Mouse (Mus musculus) gastrocnemius, adult 18-20 months (tissue): ENCODE data around the gene Ctps2. TPM values are rescaled to one million over a fixed set of nuclear protein-coding genes. Genes with fewer than 3 reads are reported as not detected.

Experiments used
- DNase-seq: peaks from one replicate; pipeline ENCODE4 v3.0.0; 2021; ENCODE audit warnings: low spot score
- microRNA-seq: library from miRNA; unstranded; fragments of <30 nt; microRNA quantifications from one replicate; pipeline ENCODE4 v1.2.0, GENCODE M21; 2021
- total RNA-seq, 2 experiments: library from RNA; stranded (reverse); gene quantifications; 2 replicates each; pipeline ENCODE4 v1.2.3; 2021

Ctps2 gene
- total RNA-seq, 2 experiments from 2014 or later = 5.0 to 5.4 TPM

DNA sequence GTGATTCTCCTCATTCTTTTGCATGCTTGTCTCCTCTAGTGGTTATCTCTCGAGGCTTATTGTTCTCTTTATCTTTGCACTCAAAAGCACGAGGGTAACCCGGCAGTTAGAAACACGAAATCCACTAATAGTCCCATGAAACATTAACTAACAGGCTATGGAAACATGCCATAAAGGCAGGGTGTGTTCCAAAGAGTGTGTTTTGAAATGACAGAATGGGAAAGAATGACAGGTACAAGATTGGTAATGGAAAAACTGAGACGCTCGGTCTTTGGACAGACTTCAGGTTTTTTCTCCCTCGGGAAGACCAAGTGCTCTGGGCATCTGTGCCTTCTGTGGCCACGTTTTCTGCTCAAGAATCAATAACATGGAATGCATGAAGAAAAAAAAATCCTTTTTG lies 66.4 kb downstream of the Ctps2 start:
- DNase-seq = no peak

DNA sequence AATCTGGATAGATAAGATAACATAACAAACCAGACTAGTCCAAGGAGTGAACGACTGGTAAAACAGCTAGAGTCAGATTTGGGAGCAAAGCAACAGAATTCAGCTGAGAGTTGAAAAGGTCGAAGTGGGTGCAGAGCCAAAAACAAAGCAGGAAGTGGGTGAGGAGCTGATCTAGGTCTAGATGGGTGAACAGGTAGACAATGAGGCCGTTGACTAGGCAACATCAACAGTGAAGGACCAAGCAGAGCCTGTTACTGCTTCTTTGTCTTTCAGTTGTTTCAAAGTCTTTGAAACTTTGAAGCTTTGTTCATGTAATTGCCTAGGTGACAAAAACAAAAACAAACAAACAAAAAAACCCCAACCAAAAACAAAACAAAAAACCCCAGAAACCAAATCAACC lies 75.2 kb downstream of the Ctps2 start:
- DNase-seq = no peak

DNA sequence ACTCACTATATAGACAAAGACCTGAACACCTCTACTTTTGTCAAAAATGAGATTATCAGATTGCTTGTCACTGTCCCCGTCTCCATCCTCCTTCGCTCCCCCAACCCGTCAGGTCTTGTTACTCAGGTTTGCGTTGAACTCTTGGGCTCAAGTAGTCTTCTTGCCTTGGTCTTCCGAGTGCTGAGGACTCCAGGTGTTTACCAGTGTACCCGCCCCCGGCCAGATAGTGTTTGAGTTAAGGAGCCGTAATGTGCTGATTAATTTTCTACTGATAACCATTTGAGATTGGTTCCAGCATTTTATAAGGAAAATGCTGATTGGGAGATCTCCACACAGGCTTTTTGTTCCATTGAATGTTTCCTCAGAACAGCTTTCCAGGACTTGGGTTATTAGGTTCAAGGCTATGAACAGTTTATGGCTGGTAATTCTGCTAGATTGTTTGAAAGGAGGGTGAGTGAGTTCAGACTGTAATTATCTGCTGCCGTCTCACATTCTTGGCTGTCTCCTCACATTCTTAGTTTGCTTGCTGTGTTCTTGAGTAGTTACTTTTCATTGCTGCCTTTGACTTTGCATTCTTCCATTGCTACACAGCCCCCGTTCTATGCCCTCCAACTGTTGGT lies 85.9 kb downstream of the Ctps2 start:
- no peak for DNase-seq

DNA sequence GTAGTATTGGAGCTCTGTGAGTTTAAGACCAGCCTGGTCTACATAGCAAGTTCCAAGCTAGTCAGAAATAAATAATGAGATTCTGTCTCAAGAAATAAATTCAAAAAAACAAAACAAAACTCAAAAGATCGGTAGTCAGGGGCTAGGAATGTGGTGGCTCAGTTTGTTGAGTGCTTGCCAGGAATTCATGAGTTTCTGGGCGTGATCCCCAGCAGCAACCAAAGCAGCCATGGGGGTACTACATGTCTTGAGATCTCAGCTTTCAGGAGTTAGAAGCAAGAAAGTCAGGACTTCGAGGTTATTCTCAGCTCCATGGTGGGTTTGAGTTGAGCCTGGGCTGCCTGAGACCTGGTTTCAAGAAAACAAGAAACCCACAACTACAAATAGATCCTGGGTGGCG lies 90.4 kb downstream of the Ctps2 start:
- DNase-seq = no peak

DNA sequence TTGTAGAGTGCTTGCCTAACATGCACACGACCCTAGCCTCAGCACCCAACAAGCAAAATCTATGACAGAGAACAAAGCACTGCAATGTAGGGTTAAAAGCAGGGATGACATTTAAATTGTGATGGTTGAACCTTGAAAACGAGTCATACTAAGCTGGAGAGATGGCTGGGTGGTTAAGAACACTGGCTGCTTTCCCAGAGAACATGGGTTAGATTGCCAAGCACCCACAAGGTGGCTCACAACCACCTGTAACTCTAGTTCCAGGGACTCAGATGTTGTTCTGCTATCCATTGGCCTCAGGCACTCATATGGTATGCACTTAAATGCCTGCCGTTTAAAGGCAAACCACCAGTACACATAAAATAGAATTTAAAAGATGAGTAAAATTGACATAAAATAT lies 91.1 kb downstream of the Ctps2 start:
- DNase-seq = no peak

DNA sequence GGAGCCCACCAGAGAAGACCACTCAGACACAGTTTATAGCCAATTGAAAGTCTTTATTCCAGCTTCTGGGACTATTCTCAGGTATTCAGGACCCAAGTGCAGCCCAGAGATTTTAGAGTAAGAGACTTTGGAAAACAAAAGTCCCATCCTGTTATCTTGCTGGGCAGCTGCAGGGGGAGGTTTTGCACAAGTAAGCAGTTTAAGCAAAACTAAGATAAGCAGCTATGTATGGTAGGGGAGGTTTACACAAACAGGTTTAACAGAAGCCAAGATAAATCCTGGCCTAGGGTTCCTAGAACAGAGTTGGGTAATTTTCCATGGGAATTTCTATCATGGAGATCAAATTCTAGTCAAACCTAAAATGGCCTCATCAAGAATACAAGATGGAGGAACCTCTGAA lies 126.8 kb downstream of the Ctps2 start:
- DNase-seq = no peak

DNA sequence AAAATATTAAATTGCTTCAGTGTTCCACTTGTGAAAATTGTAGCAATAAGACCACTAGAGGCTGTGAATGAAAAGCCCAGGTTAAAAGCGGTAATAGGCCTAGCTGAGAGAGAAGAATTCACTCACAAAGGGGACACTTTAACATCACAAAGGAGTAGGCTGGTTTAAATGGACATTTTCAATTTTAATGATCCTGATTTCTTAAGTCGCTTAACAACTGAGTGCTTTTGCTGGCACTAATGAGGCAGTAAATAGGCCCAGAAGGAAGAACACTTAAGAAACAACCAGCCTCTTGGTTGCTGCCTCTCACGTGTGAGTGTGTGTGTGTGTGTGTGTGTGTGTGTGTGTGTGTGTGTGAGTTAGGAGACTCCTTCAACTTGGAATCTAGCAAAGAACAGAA lies 137.7 kb downstream of the Ctps2 start:
- DNase-seq = no peak

DNA sequence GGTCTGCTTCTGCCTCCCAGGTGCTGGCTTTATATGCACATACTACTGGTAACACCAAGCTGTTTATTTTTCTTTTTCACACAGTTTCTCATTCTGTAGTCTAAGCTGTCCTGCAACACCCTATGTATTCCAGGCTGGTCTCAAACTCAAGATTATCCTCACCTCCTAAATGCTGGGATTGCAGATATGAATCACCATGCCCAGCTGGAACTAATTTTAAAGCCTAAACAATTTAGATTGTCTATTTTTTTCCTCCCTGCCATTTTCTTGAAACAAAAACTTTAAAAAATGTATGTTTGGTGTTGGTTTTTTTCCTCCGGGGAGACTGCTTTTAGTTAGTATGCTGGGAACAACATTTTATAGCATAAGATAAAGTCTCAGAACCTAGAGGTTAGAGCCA lies 141.7 kb downstream of the Ctps2 start:
- no peak for DNase-seq

DNA sequence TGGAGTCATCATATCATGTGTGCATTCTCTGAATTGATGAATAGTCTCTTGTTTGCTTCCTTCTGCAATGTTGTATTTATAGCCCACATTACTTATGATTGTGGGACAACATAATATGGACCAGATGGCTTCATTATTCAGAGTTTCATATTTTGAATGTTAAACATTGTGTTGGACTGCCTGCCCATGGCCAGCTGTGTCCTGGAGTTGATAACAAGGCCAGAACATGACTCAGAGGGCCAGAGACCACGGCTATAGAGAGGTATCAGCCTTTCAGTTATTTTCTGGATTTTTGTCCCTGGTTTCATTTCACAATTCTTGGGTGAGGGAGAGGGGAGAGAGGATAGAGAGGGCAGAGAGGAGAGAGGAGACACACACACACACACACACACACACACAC lies 162.9 kb downstream of the Ctps2 start:
- DNase-seq = no peak

Small RNA genes lying within 50 kb of the gene (microRNA-seq; reads per million reads assigned to microRNA genes)
- gene Mir3473a = not detected

Other genes with a start within 250 kb of the Ctps2 start
- 10 to 100 TPM; 84.3 to 85.5 TPM for gene Rbbp7, start 140.8 kb upstream of the Ctps2 start, total RNA-seq
- 1 to 10 TPM; 7.3 to 7.7 TPM for gene Txlng, start 71.8 kb upstream of the Ctps2 start, total RNA-seq
- gene Syap1, start 12.8 kb upstream of the Ctps2 start, total RNA-seq = 10 to 100 TPM; 25.1 to 28.7 TPM
- not detected for gene S100g, start 63.4 kb downstream of the Ctps2 start, total RNA-seq